Mouse (Mus musculus) heart, adult 2 months (tissue): Measurements from ENCODE around the gene Bricd5.

Source experiments
- EP300 ChIP-seq: fragments of 200-500 bp; IDR thresholded peaks from 2 replicates; pipeline ENCODE4 v1.6.1; 2011; ENCODE audit warnings: low read depth, low read length, control low read depth; ENCODE audit not compliant: insufficient read depth
- POLR2A ChIP-seq: fragments of 200-500 bp; IDR thresholded peaks from 2 replicates; pipeline ENCODE4 v1.6.1; 2011; ENCODE audit warnings: mild to moderate bottlenecking, low read depth, low read length, control low read depth; ENCODE audit not compliant: insufficient read depth

GRCm38 (mm10) chr17:24476022-24476776 is 2.5 kb downstream of the Bricd5 start:
- TF ChIP-seq EP300 (no peak), POLR2A (no peak)
